Mouse (Mus musculus): ENCODE results near the gene Tmem9.

Gene Tmem9

GRCm38 (mm10) chr1:136017307-136017706 lies 9.4 kb downstream of the Tmem9 start:
- ChIA-PET POLR2A (interaction anchor here in 3 of 4 experiments (0.6 to 2.7 kb wide), 12 partner anchors 8 to 540 kb away, joined by 3 to 22 read pairs (median 5); partner anchors contain the start of genes Ddx59 (in 2 of the 3), Ascl5 (in 1 of the 3) and Tmem9 (in 1 of the 3)), CTCF (interaction anchor here (0.6 to 1.8 kb wide), 7 partner anchors 28 to 170 kb away, joined by 3 to 7 read pairs (median 3); no protein-coding TSS in a partner anchor)

- POLR2A ChIA-PET: interaction anchor here in 3 of 4 experiments (0.8 to 2.7 kb wide), 17 partner anchors 8 to 397 kb away, joined by 3 to 22 read pairs (median 5); partner anchors contain the start of genes Ddx59 (in 2 of the 3), Ascl5 (in 1 of the 3), Kif21b (in 1 of the 3) and Tmem9 (in 1 of the 3)
Observed at GRCm38 (mm10) chr1:136017907-136018313, 10.0 kb downstream of the Tmem9 start.

GRCm38 (mm10) chr1:136018390-136019189 lies 10.6 kb downstream of the Tmem9 start:
- ChIA-PET CTCF (interaction anchor here in 3 of 4 experiments (0.6 to 1.8 kb wide), 8 partner anchors 27 to 271 kb away, joined by 3 to 7 read pairs (median 4); no protein-coding TSS in a partner anchor), POLR2A (interaction anchor here in 3 of 4 experiments (0.5 to 2.7 kb wide), 21 partner anchors 9 to 947 kb away, joined by 3 to 22 read pairs (median 5); partner anchors contain the start of genes Ddx59 (in 2 of the 3), Ascl5 (in 1 of the 3), Kif21b (in 1 of the 3) and Tmem9 (in 1 of the 3))

More at GRCm38 (mm10) chr1:136017907-136018313, 10.0 kb downstream of the Tmem9 start:
- CTCF ChIA-PET: interaction anchor here (0.6 to 1.8 kb wide), 10 partner anchors 28 to 171 kb away, joined by 3 to 7 read pairs (median 3); no protein-coding TSS in a partner anchor

GRCm38 (mm10) chr1:136030201-136030600 lies 22.3 kb downstream of the Tmem9 start:
- ChIA-PET CTCF (interaction anchor here in 3 of 4 experiments (0.7 to 1.4 kb wide), 4 partner anchors 15 to 183 kb away, joined by 3 read pairs; no protein-coding TSS in a partner anchor), POLR2A (interaction anchor here in 2 of 4 experiments (1.4 to 4.8 kb wide), 2 partner anchors 12 to 16 kb away, joined by 3 to 22 read pairs; no protein-coding TSS in a partner anchor)

GRCm38 (mm10) chr1:136031697-136032096 lies 23.7 kb downstream of the Tmem9 start:
- POLR2A ChIA-PET: interaction anchor here in 2 of 4 experiments (0.6 to 1.8 kb wide), 3 partner anchors 9 to 202 kb away, joined by 4 to 6 read pairs (median 5); partner anchors contain the start of genes Inava (in 1 of the 2) and Tmem9 (in 1 of the 2)
- CTCF ChIA-PET: interaction anchor here in 3 of 4 experiments (0.6 to 4.0 kb wide), 8 partner anchors 13 to 825 kb away, joined by 3 to 18 read pairs (median 4); no protein-coding TSS in a partner anchor

GRCm38 (mm10) chr1:136032961-136033360 lies 25.0 kb downstream of the Tmem9 start:
- CTCF ChIA-PET: interaction anchor here in 3 of 4 experiments (0.6 to 4.0 kb wide), 6 partner anchors 12 to 901 kb away, joined by 3 to 18 read pairs (median 6); no protein-coding TSS in a partner anchor
- POLR2A ChIA-PET: interaction anchor here in 2 of 4 experiments (0.6 to 1.4 kb wide), 4 partner anchors 9 to 99 kb away, joined by 3 to 4 read pairs (median 4); no protein-coding TSS in a partner anchor

GRCm38 (mm10) chr1:136038746-136039538 lies 31.0 kb downstream of the Tmem9 start:
- POLR2A ChIA-PET: interaction anchor here in 2 of 4 experiments (1.1 to 1.8 kb wide), 2 partner anchors 12 to 19 kb away, joined by 3 to 5 read pairs; partner anchors contain the start of gene Ascl5 (in 1 of the 2)
- CTCF ChIA-PET: interaction anchor here in 1 of 4 experiments (1.4 kb wide), 1 partner anchor 12 kb away, joined by 4 read pairs; no protein-coding TSS in a partner anchor

- ChIA-PET CTCF (interaction anchor here in 3 of 4 experiments (0.6 to 1.9 kb wide), 7 partner anchors 11 to 614 kb away, joined by 3 to 9 read pairs (median 6); partner anchors contain the start of gene Ascl5 (in 1 of the 3)), POLR2A (no interaction called here)
Observed at GRCm38 (mm10) chr1:136040452-136040851, 32.5 kb downstream of the Tmem9 start.

- POLR2A ChIA-PET: interaction anchor here in 1 of 4 experiments (1.1 kb wide), 1 partner anchor 189 kb away, joined by 3 read pairs; no protein-coding TSS in a partner anchor
- CTCF ChIA-PET: interaction anchor here in 3 of 4 experiments (0.6 to 1.9 kb wide), 7 partner anchors 10 to 615 kb away, joined by 3 to 9 read pairs (median 6); partner anchors contain the start of gene Ascl5 (in 1 of the 3)
Observed at GRCm38 (mm10) chr1:136040874-136041273, 32.9 kb downstream of the Tmem9 start.

- ChIA-PET CTCF (interaction anchor here (0.5 to 2.7 kb wide), 39 partner anchors 9 to 505 kb away, joined by 3 to 18 read pairs (median 4); partner anchors contain the start of genes Kif14 (in 1 of the 4), Mroh3 (in 1 of the 4) and Tmem9 (in 1 of the 4)), POLR2A (interaction anchor here in 2 of 4 experiments (0.6 to 1.0 kb wide), 2 partner anchors 15 to 347 kb away, joined by 3 to 4 read pairs; no protein-coding TSS in a partner anchor)
Observed at GRCm38 (mm10) chr1:136045774-136046173, 37.8 kb downstream of the Tmem9 start.

GRCm38 (mm10) chr1:136047432-136047831 lies 39.5 kb downstream of the Tmem9 start:
- POLR2A ChIA-PET: interaction anchor here in 2 of 4 experiments (0.9 to 1.4 kb wide), 4 partner anchors 15 to 368 kb away, joined by 3 to 6 read pairs (median 3); partner anchors contain the start of gene Ddx59 (in 1 of the 2)
- CTCF ChIA-PET: interaction anchor here (0.6 to 1.7 kb wide), 31 partner anchors 9 to 360 kb away, joined by 3 to 6 read pairs (median 3); partner anchors contain the start of genes Mroh3 (in 3 of the 4) and Tmem9 (in 1 of the 4)

GRCm38 (mm10) chr1:136047894-136048293 lies 39.9 kb downstream of the Tmem9 start:
- ChIA-PET POLR2A (interaction anchor here in 2 of 4 experiments (1.1 to 1.4 kb wide), 3 partner anchors 15 to 367 kb away, joined by 3 to 6 read pairs (median 3); partner anchors contain the start of gene Ddx59 (in 1 of the 2)), CTCF (interaction anchor here (0.6 to 1.7 kb wide), 23 partner anchors 9 to 361 kb away, joined by 3 to 6 read pairs (median 4); partner anchors contain the start of genes Mroh3 (in 3 of the 4) and Tmem9 (in 1 of the 4))

- POLR2A ChIA-PET: interaction anchor here in 2 of 4 experiments (1.2 to 1.9 kb wide), 3 partner anchors 11 to 415 kb away, joined by 5 to 6 read pairs (median 5); partner anchors contain the start of gene Kif14 (in 1 of the 2)
- CTCF ChIA-PET: interaction anchor here (0.6 to 2.9 kb wide), 34 partner anchors 10 to 484 kb away, joined by 3 to 19 read pairs (median 5); partner anchors contain the start of gene Mroh3 (in 2 of the 4)
Observed at GRCm38 (mm10) chr1:136050312-136051012, 42.5 kb downstream of the Tmem9 start, which contains the start of gene Ascl5. TSS of gene Ascl5 (plus strand) at chr1:136050804.

- CTCF ChIA-PET: interaction anchor here (0.5 to 2.9 kb wide), 71 partner anchors 10 to 756 kb away, joined by 3 to 19 read pairs (median 4); partner anchors contain the start of gene Mroh3 (in 3 of the 4)
Observed at GRCm38 (mm10) chr1:136051013-136051315, 43.0 kb downstream of the Tmem9 start.

GRCm38 (mm10) chr1:136051465-136051864 lies 43.5 kb downstream of the Tmem9 start:
- ChIA-PET CTCF (interaction anchor here (0.5 to 2.9 kb wide), 80 partner anchors 10 to 756 kb away, joined by 3 to 19 read pairs (median 4); partner anchors contain the start of gene Mroh3 (in 3 of the 4)), POLR2A (interaction anchor here in 3 of 4 experiments (0.6 to 1.9 kb wide), 14 partner anchors 8 to 506 kb away, joined by 3 to 6 read pairs (median 4); partner anchors contain the start of genes Ddx59 (in 1 of the 3) and Kif14 (in 1 of the 3))

More at GRCm38 (mm10) chr1:136051013-136051315, 43.0 kb downstream of the Tmem9 start:
- POLR2A ChIA-PET: interaction anchor here in 3 of 4 experiments (0.6 to 1.9 kb wide), 11 partner anchors 9 to 507 kb away, joined by 3 to 6 read pairs (median 4); partner anchors contain the start of gene Kif14 (in 1 of the 3)

Data from embryonic stem cell, embryonic (primary cell).